In the genomic region with DNA sequence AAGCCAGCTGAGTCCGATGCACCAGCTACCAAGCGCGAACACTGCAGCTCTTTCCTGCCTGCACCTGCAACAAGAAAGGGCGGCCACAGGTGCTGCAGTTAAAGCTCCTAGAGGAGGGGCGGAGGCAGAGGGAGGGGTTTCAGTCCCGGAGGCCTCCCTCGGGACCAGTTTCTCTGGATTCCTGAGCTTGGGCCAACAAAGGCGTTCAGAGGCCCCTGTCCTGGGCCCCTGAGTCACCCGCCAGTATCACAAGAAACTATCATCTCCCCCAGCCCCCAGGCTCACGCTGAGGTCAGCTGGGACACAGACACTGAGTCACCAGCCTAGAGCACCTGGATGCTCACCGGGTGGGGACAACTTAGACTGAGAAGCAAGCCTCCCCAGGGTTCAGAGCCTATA, we compare ENCODE assay signal across 8 mouse cellular contexts. TPM values are rescaled to one million over a fixed set of nuclear protein-coding genes. Genes with fewer than 3 reads are reported as not detected.
DNase-seq lines count a peak whose midpoint lies in the region; ATAC-seq and TF ChIP-seq lines count a peak whose summit lies in the region.

A gene (minus strand): TSS at position 78 of the 399 bp plus-strand sequence.

- intact Hi-C loops in left cerebral cortex, postnatal 4 days (cut with DNase I), result no loop called here

- no peak for TF ChIP-seq CTCF in forebrain, postnatal 0 days (IDR thresholded peaks at IDR 0.05; ENCODE audit: low read depth)

- no peak for ATAC-seq in forebrain, embryonic 12.5 days (ENCODE audit: low FRiP score)
- no peak for ATAC-seq in forebrain, postnatal 0 days
- peak; percentile 83 for ATAC-seq in stomach, embryonic 14.5 days (ENCODE audit: insufficient number of reproducible peaks, insufficient read depth, low FRiP score, low read depth)

- H3K27ac ChIP-seq in forebrain, embryonic 12.5 days, result no peak within 1 kb of the TSS
- no peak within 1 kb of the TSS for H3K27ac ChIP-seq in forebrain, postnatal 0 days (ENCODE audit: low read depth, low read length)
- peak within 1 kb of the TSS; percentile 73 for H3K27ac ChIP-seq in embryonic facial prominence, embryonic 10.5 days (replicated peaks)
- H3K27ac ChIP-seq in stomach, embryonic 14.5 days (ENCODE audit: low read length), result peak within 1 kb of the TSS; percentile 87

- peak within 1 kb of the TSS; percentile 31 for H3K4me2 ChIP-seq in forebrain, embryonic 12.5 days
- no peak within 1 kb of the TSS for H3K4me2 ChIP-seq in forebrain, postnatal 0 days (ENCODE audit: low read depth)
- H3K4me2 ChIP-seq in stomach, embryonic 14.5 days (replicated peaks; ENCODE audit: low read depth, low read length), result peak within 1 kb of the TSS; percentile 37

- H3K4me3 ChIP-seq in forebrain, embryonic 12.5 days (replicated peaks), result peak within 1 kb of the TSS; percentile 7; the same call in 1 of the 2 replicates
- H3K4me3 ChIP-seq in forebrain, postnatal 0 days (ENCODE audit: low read depth, low read length), result no peak within 1 kb of the TSS
- peak within 1 kb of the TSS; percentile 51 for H3K4me3 ChIP-seq in embryonic facial prominence, embryonic 10.5 days
- peak within 1 kb of the TSS; percentile 44 for H3K4me3 ChIP-seq in stomach, embryonic 14.5 days (ENCODE audit: low read depth, low read length)

- WGBS in forebrain, embryonic 12.5 days, result 8% methylated on average over 11 of the region's 11 CpGs
- WGBS in forebrain, postnatal 0 days, result 7% methylated on average over 11 of the region's 11 CpGs
- 5% methylated on average over 11 of the region's 11 CpGs for WGBS in embryonic facial prominence, embryonic 10.5 days
- WGBS in large intestine, adult 2 months, result 19% methylated on average over 11 of the region's 11 CpGs
- WGBS in stomach, embryonic 14.5 days, result 14% methylated on average over 11 of the region's 11 CpGs

- H3K27me3 ChIP-seq in forebrain, embryonic 12.5 days, result peaks cover 51% of the 10 kb centered on the region
- H3K27me3 ChIP-seq in forebrain, postnatal 0 days (ENCODE audit: insufficient read depth, low read length), result peaks cover 12% of the 10 kb centered on the region; the same call in 1 of the 2 replicates
- H3K27me3 ChIP-seq in embryonic facial prominence, embryonic 10.5 days (replicated peaks; ENCODE audit: low read depth, poor library complexity, severe bottlenecking), result peaks cover 48% of the 10 kb centered on the region
- peaks cover 8% of the 10 kb centered on the region; the same call in 1 of the 2 replicates for H3K27me3 ChIP-seq in stomach, embryonic 14.5 days (ENCODE audit: control insufficient read depth, insufficient read depth, low read length)

- H3K4me1 ChIP-seq in forebrain, embryonic 12.5 days, result peaks cover 8% of the 10 kb centered on the region
- no peaks in the 10 kb centered on the region for H3K4me1 ChIP-seq in forebrain, postnatal 0 days (ENCODE audit: insufficient read depth)
- peaks cover 44% of the 10 kb centered on the region for H3K4me1 ChIP-seq in embryonic facial prominence, embryonic 10.5 days
- H3K4me1 ChIP-seq in stomach, embryonic 14.5 days (ENCODE audit: control insufficient read depth, insufficient read depth, low read length), result peaks cover 18% of the 10 kb centered on the region; the same call in 1 of the 2 replicates

- no peak within 1 kb of the TSS for H3K9ac ChIP-seq in forebrain, embryonic 12.5 days
- H3K9ac ChIP-seq in forebrain, postnatal 0 days, result no peak within 1 kb of the TSS
- peak within 1 kb of the TSS; percentile 64 for H3K9ac ChIP-seq in stomach, embryonic 14.5 days (replicated peaks; ENCODE audit: low read depth, low read length)

- DNase-seq in forebrain, postnatal 0 days, result no peak
- DNase-seq in embryonic facial prominence, embryonic 10.5 days (ENCODE audit: low spot score), result peak; percentile 72
- DNase-seq in large intestine, adult 2 months (ENCODE audit: low read depth, low spot score), result no peak
- DNase-seq in adrenal gland, postnatal 4 days (ENCODE audit: low spot score in 2 of 2), result no peak
- DNase-seq in left cerebral cortex, postnatal 4 days, result no peak
- no peak for DNase-seq in right cerebral cortex, postnatal 14 days

- no peaks in the 10 kb centered on the region for H3K9me3 ChIP-seq in forebrain, embryonic 12.5 days
- no peaks in the 10 kb centered on the region for H3K9me3 ChIP-seq in forebrain, postnatal 0 days (ENCODE audit: low read length)
- no peaks in the 10 kb centered on the region for H3K9me3 ChIP-seq in embryonic facial prominence, embryonic 10.5 days
- no peaks in the 10 kb centered on the region for H3K9me3 ChIP-seq in stomach, embryonic 14.5 days (ENCODE audit: control insufficient read depth, low read depth, low read length)

- H3K36me3 ChIP-seq in forebrain, embryonic 12.5 days (replicated peaks), result no peaks in the 10 kb centered on the region
- H3K36me3 ChIP-seq in forebrain, postnatal 0 days (ENCODE audit: insufficient read depth), result no peaks in the 10 kb centered on the region
- H3K36me3 ChIP-seq in embryonic facial prominence, embryonic 10.5 days (replicated peaks), result no peaks in the 10 kb centered on the region
- no peaks in the 10 kb centered on the region for H3K36me3 ChIP-seq in stomach, embryonic 14.5 days (ENCODE audit: control insufficient read depth, insufficient read depth, low read length)

RNA-seq across cellular contexts. Expression of the gene that starts here (rescaled TPM):
- polyA plus RNA-seq in forebrain, embryonic 12.5 days (2016; fragmentation: Nextera tagmentation; extraction: Ambion mirVana), result 2.0 and 2.8 TPM in 2 replicates
- not detected in 2 replicates for total RNA-seq in forebrain, postnatal 0 days (2014; rRNA removed)
- not detected in 2 replicates for polyA plus RNA-seq in forebrain, postnatal 0 days (2015; fragmentation: Nextera tagmentation; extraction: Ambion mirVana)
- polyA plus RNA-seq in embryonic facial prominence, embryonic 10.5 days (2016; fragmentation: Nextera tagmentation; extraction: Ambion mirVana), result 16.7 and 17.5 TPM in 2 replicates
- 111 and 235 TPM in 2 replicates for polyA plus RNA-seq in large intestine, adult 2 months (2012; rRNA removed)
- polyA plus RNA-seq in stomach, embryonic 14.5 days (2014; fragmentation: Nextera tagmentation; extraction: Ambion mirVana), result 91.5 and 93.9 TPM in 2 replicates
- total RNA-seq in adrenal gland, postnatal 4 days (2021), result 1 to 10 TPM in 1 of 2 experiments, under 1 TPM in 1; 0.23 to 7.8 TPM
- under 1 TPM in 1 of 2 experiments, not detected in 1; 0.18 TPM for total RNA-seq in left cerebral cortex, postnatal 4 days (2021)

Comparison
In these comparisons a context has a peak if more than half of its experiments do, and no peak if none do; other contexts are left out.
1. H3K27ac ChIP-seq: peak in embryonic facial prominence, embryonic 10.5 days (single experiment) and stomach, embryonic 14.5 days (single experiment); none in forebrain, embryonic 12.5 days (single experiment) and forebrain, postnatal 0 days (single experiment).